In the genomic region with DNA sequence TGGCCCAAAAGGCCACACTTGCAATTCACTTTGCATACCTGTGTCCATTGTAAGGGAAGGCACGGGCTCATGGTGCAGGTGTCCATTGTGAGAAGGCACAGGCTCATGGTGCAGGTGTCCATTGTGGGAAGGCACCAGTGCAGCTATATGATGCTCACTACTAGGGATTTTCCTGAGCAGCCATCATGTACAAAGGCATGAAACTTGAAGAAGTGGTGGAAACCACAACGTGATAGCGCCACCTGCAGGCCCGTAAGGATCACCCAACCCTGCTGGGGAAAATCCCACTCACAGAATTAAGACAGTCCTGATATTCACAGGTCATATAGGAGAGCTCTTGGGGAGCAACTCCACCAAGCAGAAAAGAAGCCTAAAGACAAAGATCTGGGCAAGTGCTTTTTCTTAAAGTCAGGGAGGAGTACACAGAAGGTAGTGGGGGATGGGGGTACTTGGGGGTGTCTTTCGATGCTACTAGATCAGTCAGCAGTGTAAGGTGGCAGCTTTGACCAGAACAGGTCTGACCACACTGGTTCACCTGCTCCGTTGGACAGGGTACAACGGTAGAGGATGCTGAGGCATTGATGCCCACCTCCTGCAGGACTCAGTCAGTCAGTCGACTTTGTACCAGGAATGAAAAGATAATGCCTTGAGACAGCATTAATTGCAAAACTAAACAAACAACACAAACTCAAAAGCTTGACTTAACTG, we compare ENCODE assay signal across 8 mouse cellular contexts. TPM values are rescaled to one million over a fixed set of nuclear protein-coding genes. Genes with fewer than 3 reads are reported as not detected.
DNase-seq lines count a peak whose midpoint lies in the region; TF ChIP-seq lines count a peak whose summit lies in the region.

No protein-coding gene starts in this region.

- no peaks in the 10 kb centered on the region for H3K4me1 ChIP-seq in embryonic facial prominence, embryonic 10.5 days
- no peaks in the 10 kb centered on the region for H3K4me1 ChIP-seq in small intestine, adult 2 months (ENCODE audit: control insufficient read depth, insufficient read depth, insufficient read length, low read length)

- no peaks in the 10 kb centered on the region for H3K27me3 ChIP-seq in embryonic facial prominence, embryonic 10.5 days (replicated peaks; ENCODE audit: low read depth, poor library complexity, severe bottlenecking)
- H3K27me3 ChIP-seq in small intestine, adult 2 months (ENCODE audit: control insufficient read depth, insufficient read depth, low read length): no peaks in the 10 kb centered on the region

- TF ChIP-seq CTCF in small intestine, adult 2 months (IDR thresholded peaks at IDR 0.05; ENCODE audit: extremely low read depth, insufficient read length, insufficient replicate concordance, low read depth, low read length): peak; percentile 83; the same call in 1 of the 2 replicates

- intact Hi-C loops in heart, postnatal 25 days (cut with DNase I): loop anchor here (1.0 to 10.0 kb wide), 2 partner anchors 111 to 395 kb away; no protein-coding TSS in a partner anchor
- intact Hi-C loops in left cerebral cortex, postnatal 10 days (cut with DNase I): no loop called here

- H3K4me3 ChIP-seq in embryonic facial prominence, embryonic 10.5 days: no peak overlapping the region
- H3K4me3 ChIP-seq in small intestine, adult 2 months (ENCODE audit: low read depth, low read length): no peak overlapping the region

- peaks cover 12% of the 10 kb centered on the region for H3K36me3 ChIP-seq in embryonic facial prominence, embryonic 10.5 days (replicated peaks)
- no peaks in the 10 kb centered on the region for H3K36me3 ChIP-seq in small intestine, adult 2 months (ENCODE audit: control insufficient read depth, insufficient read depth, low read length)

- no peaks in the 10 kb centered on the region for H3K9me3 ChIP-seq in embryonic facial prominence, embryonic 10.5 days

- peak; percentile 38 to 75 for DNase-seq in heart, adult 18-20 months
- DNase-seq in heart, postnatal 25 days (ENCODE audit: low spot score): no peak
- peak; percentile 74 for DNase-seq in adrenal gland, postnatal 10 days
- DNase-seq in embryonic facial prominence, embryonic 10.5 days (ENCODE audit: low spot score): peak; percentile 45
- DNase-seq in heart, postnatal 4 days: peak; percentile 69
- DNase-seq in left cerebral cortex, postnatal 10 days (ENCODE audit: extremely low spot score in 1 of 2, low spot score in 2 of 2): peak; percentile 45 to 64
- DNase-seq in mesoderm, embryonic 11.5 days (ENCODE audit: low read depth, low spot score): peak; percentile 73

- H3K27ac ChIP-seq in embryonic facial prominence, embryonic 10.5 days (replicated peaks): no peak overlapping the region
- H3K27ac ChIP-seq in small intestine, adult 2 months (ENCODE audit: insufficient read depth, low read depth, low read length): no peak overlapping the region

- WGBS in embryonic facial prominence, embryonic 10.5 days: 41% methylated on average over 8 of the region's 8 CpGs
- WGBS in small intestine, adult 2 months: 35% methylated on average over 8 of the region's 8 CpGs

- no peak for TF ChIP-seq POLR2A in small intestine, adult 2 months (IDR thresholded peaks at IDR 0.05; ENCODE audit: low read depth, low read length)

RNA-seq across cellular contexts. Expression of a gene that starts 11.1 kb away (rescaled TPM):
- 1 to 10 TPM in 1 of 2 experiments, not detected in 1; 1.7 TPM for total RNA-seq in heart, adult 18-20 months (2021)
- total RNA-seq in heart, postnatal 25 days (2021): 1 to 10 TPM; 1.4 to 2.0 TPM
- 10 to 100 TPM in 1 of 2 experiments, 1 to 10 TPM in 1; 6.3 to 15.8 TPM for total RNA-seq in adrenal gland, postnatal 10 days (2021)
- 6.6 and 10.0 TPM in 2 replicates for polyA plus RNA-seq in embryonic facial prominence, embryonic 10.5 days (2016; fragmentation: Nextera tagmentation; extraction: Ambion mirVana)
- 10 to 100 TPM; 17.6 to 22.9 TPM for total RNA-seq in heart, postnatal 4 days (2021)
- total RNA-seq in left cerebral cortex, postnatal 10 days (2021): 1 to 10 TPM; 4.2 to 5.0 TPM
- polyA plus RNA-seq in small intestine, adult 2 months (2012; rRNA removed): 0.46 and 0.99 TPM in 2 replicates

RNA-seq across cellular contexts. Expression of a gene that starts 29.8 kb away (rescaled TPM):
- under 1 TPM; 0.42 to 0.64 TPM for total RNA-seq in heart, adult 18-20 months (2021)
- 1 to 10 TPM; 1.9 to 2.5 TPM for total RNA-seq in heart, postnatal 25 days (2021)
- total RNA-seq in adrenal gland, postnatal 10 days (2021): not detected
- polyA plus RNA-seq in embryonic facial prominence, embryonic 10.5 days (2016; fragmentation: Nextera tagmentation; extraction: Ambion mirVana): not detected in 2 replicates
- total RNA-seq in heart, postnatal 4 days (2021): 1 to 10 TPM in 1 of 2 experiments, not detected in 1; 2.9 TPM
- total RNA-seq in left cerebral cortex, postnatal 10 days (2021): not detected
- not detected in 2 replicates for polyA plus RNA-seq in small intestine, adult 2 months (2012; rRNA removed)

RNA-seq across cellular contexts. Expression of a gene that starts 29.8 kb away (rescaled TPM):
- total RNA-seq in heart, adult 18-20 months (2021): 100 to 1,000 TPM; 127 to 135 TPM
- total RNA-seq in heart, postnatal 25 days (2021): 10 to 100 TPM; 89.2 to 90.0 TPM
- total RNA-seq in adrenal gland, postnatal 10 days (2021): 10 to 100 TPM; 75.0 to 75.3 TPM
- 14.7 and 21.7 TPM in 2 replicates for polyA plus RNA-seq in embryonic facial prominence, embryonic 10.5 days (2016; fragmentation: Nextera tagmentation; extraction: Ambion mirVana)
- total RNA-seq in heart, postnatal 4 days (2021): 10 to 100 TPM; 83.1 to 85.9 TPM
- total RNA-seq in left cerebral cortex, postnatal 10 days (2021): 100 to 1,000 TPM; 384 to 392 TPM
- 11.9 and 13.5 TPM in 2 replicates for polyA plus RNA-seq in small intestine, adult 2 months (2012; rRNA removed)
